Mouse (Mus musculus): ENCODE data around the gene Fgd2.

- TF ChIP-seq CTCF (IDR thresholded peaks at IDR 0.05; ENCODE audit: control insufficient read depth, insufficient read depth, low read length) (no peak), POLR2A (IDR thresholded peaks at IDR 0.05; ENCODE audit: borderline replicate concordance, control insufficient read depth, low read depth, low read length) (no peak)
These were observed 19.5 kb downstream of the Fgd2 start for GRCm38 (mm10) chr17:29380241-29380640.
